Mouse (Mus musculus) embryonic facial prominence, embryonic 10.5 days (tissue): ENCODE data around the gene Gpr171. TPM values are rescaled to one million over a fixed set of nuclear protein-coding genes. Genes with fewer than 3 reads are reported as not detected.
A peak's percentile ranks its signal among the peaks of the same experiment; 100 is the strongest.
"Not testable (repeated sequence)": the region's sequence is repeated elsewhere in the genome, so short reads cannot be mapped to it uniquely, and the experiment has no call there.

Experiments used
- DNase-seq: peaks from one replicate; pipeline ENCODE4 v3.0.0-alpha.2; 2017; ENCODE audit warnings: low spot score
- H3K27ac ChIP-seq: fragments of 300-500 bp; sonication (generic); replicated peaks from 2 replicates; pipeline ENCODE4 v1.5.1; 2016; ENCODE audit warnings: mild to moderate bottlenecking
- H3K27me3 ChIP-seq: fragments of 300-500 bp; sonication (generic); replicated peaks from 2 replicates; pipeline ENCODE4 v1.6.1; 2016; ENCODE audit warnings: low read depth, mild to moderate bottlenecking; ENCODE audit not compliant: poor library complexity, severe bottlenecking
- H3K36me3 ChIP-seq: fragments of 300-500 bp; sonication (generic); replicated peaks from 2 replicates; pipeline ENCODE4 v1.6.1; 2016; ENCODE audit warnings: mild to moderate bottlenecking, moderate library complexity
- H3K4me1 ChIP-seq: fragments of 300-500 bp; sonication (generic); 2 replicates; pipeline ENCODE4 v1.6.1; 2016
- H3K4me3 ChIP-seq: fragments of 300-500 bp; sonication (generic); 2 replicates; pipeline ENCODE4 v1.5.1; 2016; ENCODE audit warnings: mild to moderate bottlenecking, moderate library complexity
- H3K9me3 ChIP-seq: fragments of 300-500 bp; sonication (generic); 2 replicates; pipeline ENCODE4 v1.6.1; 2016; ENCODE audit warnings: mild to moderate bottlenecking
- WGBS: fragments of 180-500 bp; shearing (Covaris S2); methylation state at CpG from one replicate; pipeline ENCODE4 v1.1.7; 2016; 5-methylcytosine and 5-hydroxymethylcytosine counted together
- polyA plus RNA-seq: library from polyadenylated mRNA; unstranded; fragments of >200 nt; fragmentation: Nextera tagmentation; extraction: Ambion mirVana; gene quantifications from 2 replicates; pipeline ENCODE4 v1.2.1, GENCODE M21; 2016

Gpr171 gene
- polyA plus RNA-seq, 1 experiment from 2014 or later, result 1.1 TPM

DNA sequence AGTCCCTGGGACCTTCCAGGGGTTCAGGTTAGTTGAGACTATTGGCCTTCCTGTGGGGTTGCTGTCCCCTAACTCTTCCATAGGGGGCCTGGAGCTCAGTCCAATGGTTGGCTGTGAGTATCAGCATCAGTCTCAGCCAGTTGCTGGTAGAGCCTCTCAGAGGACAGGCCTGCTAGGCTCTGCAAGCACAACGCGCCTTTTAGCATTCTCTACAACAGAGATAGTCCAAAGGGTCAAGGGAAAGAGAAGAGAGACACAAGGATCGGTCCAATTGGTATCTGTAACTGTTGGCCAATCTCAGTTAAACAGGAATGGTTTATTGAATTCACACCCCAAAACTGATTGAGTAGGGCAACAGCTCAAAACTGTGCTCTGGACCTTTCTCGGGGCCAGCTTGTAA, 5.8 kb upstream of the Gpr171 start:
- Histone ChIP-seq H3K36me3 (no peaks in the 10 kb centered on the region), H3K4me1 (no peaks in the 10 kb centered on the region), H3K27me3 (no peaks in the 10 kb centered on the region), H3K4me3 (no peak overlapping the region), H3K27ac (no peak overlapping the region), H3K9me3 (no peaks in the 10 kb centered on the region)
- no peak for DNase-seq
- 94% methylated on average over 4 of the region's 4 CpGs for WGBS

GRCm38 (mm10) chr3:59104462-59104861, 2.8 kb upstream of the Gpr171 start:
- WGBS, result 84% methylated on average over 4 of the region's 4 CpGs
- Histone ChIP-seq H3K27me3 (no peaks in the 10 kb centered on the region), H3K4me1 (no peaks in the 10 kb centered on the region), H3K36me3 (no peaks in the 10 kb centered on the region), H3K4me3 (no peak overlapping the region), H3K27ac (no peak overlapping the region), H3K9me3 (no peaks in the 10 kb centered on the region)
- no peak for DNase-seq

DNA sequence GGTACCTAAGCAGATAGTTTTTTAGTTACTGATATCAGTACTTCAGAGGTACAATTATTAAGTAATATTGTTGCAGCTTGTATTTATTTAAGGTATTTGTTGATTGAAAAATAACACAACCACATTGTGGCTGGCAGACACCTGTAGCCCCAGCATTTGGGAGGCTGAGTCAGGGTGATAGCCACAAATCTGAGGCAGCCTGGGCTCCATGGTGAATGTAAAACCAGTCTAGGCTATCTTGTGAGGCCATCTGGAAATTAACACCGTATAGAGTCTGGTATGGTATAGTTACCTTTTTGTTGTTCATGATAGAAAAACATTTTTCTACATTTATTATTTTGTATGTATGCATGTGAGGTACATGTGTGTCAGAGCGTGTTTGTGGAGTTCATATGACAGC, 525 bp upstream of the Gpr171 start:
- Histone ChIP-seq H3K4me1 (no peaks in the 10 kb centered on the region), H3K27me3 (no peaks in the 10 kb centered on the region), H3K9me3 (no peaks in the 10 kb centered on the region), H3K27ac (no peak overlapping the region), H3K36me3 (no peaks in the 10 kb centered on the region), H3K4me3 (no peak overlapping the region)
- DNase-seq, result no peak
- 94% methylated on average over 2 of the region's 2 CpGs for WGBS

DNA sequence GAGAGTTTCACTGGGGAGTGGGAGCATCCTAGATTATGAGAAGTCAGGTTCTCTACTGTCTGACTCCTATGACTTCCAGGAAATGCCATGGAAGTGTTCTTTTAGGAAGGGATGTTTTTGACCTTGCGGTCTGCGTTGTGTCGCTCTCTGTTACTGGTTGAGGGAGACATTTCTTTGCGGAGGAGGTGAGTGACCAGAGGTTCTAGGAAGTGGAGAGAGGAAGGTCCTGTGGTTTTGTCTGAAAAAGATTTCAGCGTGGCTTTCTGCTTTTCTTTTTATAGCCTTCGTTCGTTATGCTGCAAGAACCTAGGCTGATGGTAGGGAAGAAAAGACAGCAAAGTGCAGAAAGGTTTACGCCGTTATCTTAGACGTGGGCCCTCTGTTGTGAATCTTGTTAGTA, 3.1 kb downstream of the Gpr171 start:
- Histone ChIP-seq H3K9me3 (no peaks in the 10 kb centered on the region), H3K4me3 (no peak overlapping the region), H3K27ac (no peak overlapping the region), H3K36me3 (no peaks in the 10 kb centered on the region), H3K27me3 (no peaks in the 10 kb centered on the region), H3K4me1 (no peaks in the 10 kb centered on the region)
- 89% methylated on average over 10 of the region's 10 CpGs for WGBS
- DNase-seq, result no peak

- WGBS, result 74% methylated on average over 6 of the region's 6 CpGs
- Histone ChIP-seq H3K27me3 (no peaks in the 10 kb centered on the region), H3K9me3 (no peaks in the 10 kb centered on the region), H3K36me3 (no peaks in the 10 kb centered on the region), H3K4me1 (no peaks in the 10 kb centered on the region), H3K27ac (no peak overlapping the region), H3K4me3 (no peak overlapping the region)
- DNase-seq, result no peak
Observed at GRCm38 (mm10) chr3:59097421-59097820, 4.2 kb downstream of the Gpr171 start.

- H3K4me1 ChIP-seq, result no peaks in the 10 kb centered on the region
- no peak overlapping the region for H3K27ac ChIP-seq
- H3K36me3 ChIP-seq, result no peaks in the 10 kb centered on the region
- no peak for DNase-seq
- WGBS, result 82% methylated on average over 11 of the region's 11 CpGs
- no peak overlapping the region for H3K4me3 ChIP-seq
- H3K9me3 ChIP-seq, result no peaks in the 10 kb centered on the region
- no peaks in the 10 kb centered on the region for H3K27me3 ChIP-seq
Observed at GRCm38 (mm10) chr3:59092702-59093101, 8.9 kb downstream of the Gpr171 start.

GRCm38 (mm10) chr3:59080919-59081318, 20.7 kb downstream of the Gpr171 start:
- Histone ChIP-seq H3K36me3 (no peaks in the 10 kb centered on the region), H3K27me3 (no peaks in the 10 kb centered on the region), H3K27ac (peak overlapping the region; percentile 44), H3K4me1 (peaks cover 21% of the 10 kb centered on the region), H3K4me3 (peak overlapping the region; percentile 22; the same call in 1 of the 2 replicates), H3K9me3 (no peaks in the 10 kb centered on the region)
- DNase-seq, result peak; percentile 48
- 11% methylated on average over 7 of the region's 7 CpGs for WGBS

GRCm38 (mm10) chr3:59080293-59080916, 21.2 kb downstream of the Gpr171 start:
- peak; percentile 49 for DNase-seq
- 9% methylated on average over 6 of the region's 6 CpGs for WGBS
- Histone ChIP-seq H3K4me1 (peaks cover 21% of the 10 kb centered on the region), H3K27ac (no peak overlapping the region), H3K9me3 (no peaks in the 10 kb centered on the region), H3K27me3 (no peaks in the 10 kb centered on the region), H3K4me3 (peak overlapping the region; percentile 22; the same call in 1 of the 2 replicates), H3K36me3 (no peaks in the 10 kb centered on the region)

DNA sequence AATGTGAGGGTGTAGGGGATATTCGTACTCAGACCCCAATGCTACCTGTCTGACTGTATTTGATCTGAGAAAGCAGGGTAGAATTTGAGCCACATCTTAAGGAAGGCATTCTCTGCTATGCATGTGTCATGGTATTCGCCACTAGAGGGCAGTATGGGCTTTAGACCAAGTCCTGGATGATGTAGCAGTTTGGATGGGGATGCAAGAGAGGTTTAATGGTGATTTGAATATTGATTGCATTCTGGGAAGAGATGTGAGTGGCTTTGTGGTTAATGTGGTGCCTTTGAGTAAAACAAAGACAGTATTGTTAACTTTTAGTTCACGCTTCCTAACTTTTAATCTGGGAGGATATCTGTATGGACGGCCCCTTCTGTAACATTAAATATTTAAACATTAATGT, 22.3 kb downstream of the Gpr171 start:
- WGBS, result 42% methylated on average over 4 of the region's 4 CpGs
- H3K4me3 ChIP-seq, result no peak overlapping the region
- H3K36me3 ChIP-seq, result no peaks in the 10 kb centered on the region
- H3K9me3 ChIP-seq, result no peaks in the 10 kb centered on the region
- peak; percentile 57 for DNase-seq
- H3K27me3 ChIP-seq, result no peaks in the 10 kb centered on the region
- H3K27ac ChIP-seq, result no peak overlapping the region
- H3K4me1 ChIP-seq, result peaks cover 21% of the 10 kb centered on the region

GRCm38 (mm10) chr3:59078585-59078984, 23.0 kb downstream of the Gpr171 start:
- no peaks in the 10 kb centered on the region for H3K9me3 ChIP-seq

DNA sequence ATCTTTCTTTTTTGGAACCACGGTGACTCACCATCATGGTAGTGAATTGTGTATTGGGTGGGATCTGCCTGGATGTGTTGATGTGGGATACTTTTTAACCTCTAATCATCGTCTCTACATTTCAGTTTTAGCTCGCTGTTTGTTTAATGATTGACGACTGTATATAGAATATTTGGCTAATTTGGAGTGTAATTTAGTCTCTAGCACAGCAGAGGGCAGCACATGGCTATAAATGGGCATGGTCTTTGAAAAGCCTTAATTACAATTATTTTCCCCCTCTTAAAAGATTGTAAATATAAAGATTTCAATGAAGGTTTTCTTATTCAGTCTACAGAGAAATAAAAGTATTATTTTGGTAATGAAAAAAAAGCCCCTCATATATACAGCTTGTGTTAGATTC, 24.3 kb downstream of the Gpr171 start:
- Histone ChIP-seq H3K27ac (no peak overlapping the region), H3K27me3 (no peaks in the 10 kb centered on the region), H3K4me1 (peaks cover 21% of the 10 kb centered on the region), H3K9me3 (no peaks in the 10 kb centered on the region), H3K4me3 (no peak overlapping the region), H3K36me3 (no peaks in the 10 kb centered on the region)
- DNase-seq, result no peak
- 63% methylated on average over 4 of the region's 4 CpGs for WGBS

More at GRCm38 (mm10) chr3:59078585-59078984, 23.0 kb downstream of the Gpr171 start:
- no peak for DNase-seq
- H3K36me3 ChIP-seq, result no peaks in the 10 kb centered on the region
- no peak overlapping the region for H3K27ac ChIP-seq
- H3K27me3 ChIP-seq, result no peaks in the 10 kb centered on the region
- H3K4me3 ChIP-seq, result no peak overlapping the region
- peaks cover 21% of the 10 kb centered on the region for H3K4me1 ChIP-seq
- 82% methylated on average over 11 of the region's 11 CpGs for WGBS

DNA sequence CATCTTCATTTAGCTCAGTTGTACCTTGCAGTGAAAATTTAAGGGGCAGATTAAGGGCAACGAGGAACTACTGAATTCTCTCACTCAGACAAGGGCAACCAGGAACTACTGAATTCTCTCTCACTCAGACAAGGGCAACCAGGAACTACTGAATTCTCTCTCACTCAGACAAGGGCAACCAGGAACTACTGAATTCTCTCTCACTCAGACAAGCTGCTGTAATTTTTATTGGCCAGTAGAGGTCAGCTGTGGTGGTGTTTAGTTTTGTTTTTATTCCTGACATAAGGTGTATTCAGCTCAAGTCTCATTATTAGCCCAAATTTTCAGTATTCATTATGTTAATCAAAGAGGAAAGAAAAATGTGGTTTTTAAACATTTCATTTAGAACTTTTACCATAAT, 32.5 kb downstream of the Gpr171 start:
- not testable (repeated sequence) for DNase-seq, H3K36me3 ChIP-seq, H3K9me3 ChIP-seq, H3K27me3 ChIP-seq, H3K4me1 ChIP-seq, H3K4me3 ChIP-seq, H3K27ac ChIP-seq
- 91% methylated on average over 1 of the region's 1 CpGs for WGBS

GRCm38 (mm10) chr3:59066558-59067294, 34.9 kb downstream of the Gpr171 start:
- Histone ChIP-seq H3K9me3 (no peaks in the 10 kb centered on the region), H3K27me3 (no peaks in the 10 kb centered on the region), H3K4me1 (0 out of 2 replicates have a peak, but pooled peaks cover 2% of the 10 kb centered on the region), H3K4me3 (no peak overlapping the region), H3K36me3 (no peaks in the 10 kb centered on the region), H3K27ac (no peak overlapping the region)
- DNase-seq, result no peak
- 80% methylated on average over 8 of the region's 8 CpGs for WGBS
